Mouse (Mus musculus): ENCODE measurements at regions not wholly inside any gene's neighbourhood (a gene's known extent, or its start where the extent isn't known, plus 50 kb on each side); places are given as distances from the start of the nearest gene placed in this dataset.

DNA sequence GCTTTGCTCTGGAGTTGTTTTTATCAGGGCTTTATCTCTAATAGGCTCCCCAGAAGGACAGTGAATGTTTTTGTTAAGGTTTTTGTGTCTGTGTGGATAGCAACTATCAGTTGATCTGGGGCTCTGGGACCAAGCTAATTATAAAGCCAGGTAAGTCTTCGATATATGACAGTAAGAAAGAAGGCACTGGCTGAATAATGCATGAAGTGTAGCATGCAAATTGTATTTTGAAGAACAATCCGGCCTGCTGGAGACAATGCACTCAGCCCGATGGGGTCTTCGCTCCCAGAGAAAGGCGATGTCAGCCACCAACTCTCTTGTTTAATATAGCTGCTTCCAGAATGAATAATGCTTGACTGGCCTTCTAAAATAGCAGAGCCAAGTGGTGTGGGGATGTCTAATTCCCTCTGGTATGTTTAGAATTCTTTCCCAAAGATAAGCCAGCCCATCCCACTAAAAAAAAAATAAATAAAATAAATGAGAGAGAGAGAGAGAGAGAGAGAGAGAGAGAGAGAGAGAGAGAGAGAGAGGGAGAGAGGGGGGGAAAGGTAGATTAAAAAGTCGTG is 68.6 kb downstream of the Dad1 start:
- WGBS, result 68% methylated on average over 6 of the region's 6 CpGs
- no peaks in the 10 kb centered on the region; the same call in 1 of the 2 replicates for H3K27me3 ChIP-seq
- no peak for ATAC-seq (ENCODE audit: insufficient number of reproducible peaks, low FRiP score, low TSS enrichment, low read depth)
- H3K36me3 ChIP-seq, result no peaks in the 10 kb centered on the region
- H3K9ac ChIP-seq, result no peak overlapping the region
- H3K9me3 ChIP-seq (replicated peaks), result no peaks in the 10 kb centered on the region
- no peak overlapping the region for H3K4me3 ChIP-seq (replicated peaks)
- H3K4me2 ChIP-seq (replicated peaks), result no peak overlapping the region
- H3K27ac ChIP-seq (replicated peaks), result no peak overlapping the region
- H3K4me1 ChIP-seq, result no peaks in the 10 kb centered on the region

- no peak for ATAC-seq (ENCODE audit: insufficient number of reproducible peaks, low FRiP score, low TSS enrichment, low read depth)
- H3K36me3 ChIP-seq, result no peaks in the 10 kb centered on the region
- no peaks in the 10 kb centered on the region for H3K4me1 ChIP-seq
- H3K4me3 ChIP-seq (replicated peaks), result no peak overlapping the region
- no peaks in the 10 kb centered on the region; the same call in 1 of the 2 replicates for H3K27me3 ChIP-seq
- 78% methylated on average over 3 of the region's 3 CpGs for WGBS
- no peak overlapping the region for H3K9ac ChIP-seq
- H3K4me2 ChIP-seq (replicated peaks), result no peak overlapping the region
- H3K9me3 ChIP-seq (replicated peaks), result no peaks in the 10 kb centered on the region
- H3K27ac ChIP-seq (replicated peaks), result no peak overlapping the region
These were observed 70.0 kb downstream of the Dad1 start for GRCm38 (mm10) chr14:54183873-54184272.

- no peak overlapping the region for H3K4me3 ChIP-seq (replicated peaks)
- H3K9me3 ChIP-seq (replicated peaks), result no peaks in the 10 kb centered on the region
- no peaks in the 10 kb centered on the region for H3K4me1 ChIP-seq
- H3K27me3 ChIP-seq, result no peaks in the 10 kb centered on the region; the same call in 1 of the 2 replicates
- H3K27ac ChIP-seq (replicated peaks), result no peak overlapping the region
- H3K4me2 ChIP-seq (replicated peaks), result no peak overlapping the region
- ATAC-seq (ENCODE audit: insufficient number of reproducible peaks, low FRiP score, low TSS enrichment, low read depth), result no peak
- H3K9ac ChIP-seq, result no peak overlapping the region
- no peaks in the 10 kb centered on the region for H3K36me3 ChIP-seq
- 73% methylated on average over 10 of the region's 10 CpGs for WGBS
These were observed 71.1 kb downstream of the Dad1 start for GRCm38 (mm10) chr14:54182838-54183237.

DNA sequence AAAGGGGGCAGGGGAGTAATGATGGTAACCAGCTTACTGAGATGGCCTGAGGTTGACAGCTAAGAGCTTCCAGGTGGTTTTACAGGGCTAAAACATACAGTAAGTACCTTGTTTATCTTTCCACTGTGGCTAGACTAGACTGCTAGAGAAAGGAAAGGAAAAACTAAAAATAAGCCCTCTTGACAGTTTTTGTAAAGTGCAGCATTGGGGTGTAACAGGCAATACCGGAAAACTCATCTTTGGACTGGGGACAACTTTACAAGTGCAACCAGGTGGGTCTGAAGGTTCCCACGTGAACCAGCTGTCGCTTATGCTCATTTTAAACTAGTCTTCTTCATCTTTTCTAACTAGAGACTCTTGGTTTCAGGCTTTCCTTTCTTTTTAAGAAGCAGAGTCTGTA is 72.6 kb downstream of the Dad1 start:
- H3K4me1 ChIP-seq, result no peaks in the 10 kb centered on the region
- H3K36me3 ChIP-seq, result no peaks in the 10 kb centered on the region
- no peak overlapping the region for H3K27ac ChIP-seq (replicated peaks)
- no peak for ATAC-seq (ENCODE audit: insufficient number of reproducible peaks, low FRiP score, low TSS enrichment, low read depth)
- 74% methylated on average over 3 of the region's 3 CpGs for WGBS
- H3K9ac ChIP-seq, result no peak overlapping the region
- H3K4me3 ChIP-seq (replicated peaks), result no peak overlapping the region
- H3K9me3 ChIP-seq (replicated peaks), result no peaks in the 10 kb centered on the region
- no peak overlapping the region for H3K4me2 ChIP-seq (replicated peaks)
- H3K27me3 ChIP-seq, result no peaks in the 10 kb centered on the region; the same call in 1 of the 2 replicates

GRCm38 (mm10) chr14:54180754-54181153 is 73.2 kb downstream of the Dad1 start:
- Histone ChIP-seq H3K4me3 (replicated peaks) (no peak overlapping the region), H3K4me1 (no peaks in the 10 kb centered on the region), H3K36me3 (no peaks in the 10 kb centered on the region), H3K4me2 (replicated peaks) (no peak overlapping the region), H3K27me3 (no peaks in the 10 kb centered on the region; the same call in 1 of the 2 replicates), H3K27ac (replicated peaks) (no peak overlapping the region), H3K9me3 (replicated peaks) (no peaks in the 10 kb centered on the region), H3K9ac (no peak overlapping the region)
- no peak for ATAC-seq (ENCODE audit: insufficient number of reproducible peaks, low FRiP score, low TSS enrichment, low read depth)
- WGBS, result 74% methylated on average over 3 of the region's 3 CpGs

DNA sequence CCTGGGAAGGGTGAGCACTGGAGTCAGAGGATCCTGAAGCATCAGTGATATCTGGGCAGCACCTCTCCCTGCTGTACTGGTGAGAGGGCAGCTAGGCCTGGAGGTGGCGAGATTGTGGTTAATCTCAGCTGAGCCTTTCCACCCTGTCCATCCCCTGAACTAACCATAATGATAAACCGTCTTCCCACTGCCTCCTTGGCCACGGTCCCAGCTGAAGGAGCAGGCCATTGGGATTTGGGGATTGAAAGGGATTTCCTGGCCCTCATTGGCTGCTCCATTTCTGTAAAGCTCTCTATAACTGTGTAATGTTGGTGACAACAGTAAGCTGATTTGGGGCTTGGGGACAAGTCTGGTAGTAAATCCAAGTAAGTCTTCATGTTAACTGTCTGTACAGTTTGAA is 73.6 kb downstream of the Dad1 start:
- no peak for ATAC-seq (ENCODE audit: insufficient number of reproducible peaks, low FRiP score, low TSS enrichment, low read depth)
- Histone ChIP-seq H3K4me3 (replicated peaks) (no peak overlapping the region), H3K9ac (no peak overlapping the region), H3K4me2 (replicated peaks) (no peak overlapping the region), H3K27me3 (no peaks in the 10 kb centered on the region; the same call in 1 of the 2 replicates), H3K36me3 (no peaks in the 10 kb centered on the region), H3K4me1 (no peaks in the 10 kb centered on the region), H3K27ac (replicated peaks) (no peak overlapping the region), H3K9me3 (replicated peaks) (no peaks in the 10 kb centered on the region)
- WGBS, result 54% methylated on average over 3 of the region's 3 CpGs

DNA sequence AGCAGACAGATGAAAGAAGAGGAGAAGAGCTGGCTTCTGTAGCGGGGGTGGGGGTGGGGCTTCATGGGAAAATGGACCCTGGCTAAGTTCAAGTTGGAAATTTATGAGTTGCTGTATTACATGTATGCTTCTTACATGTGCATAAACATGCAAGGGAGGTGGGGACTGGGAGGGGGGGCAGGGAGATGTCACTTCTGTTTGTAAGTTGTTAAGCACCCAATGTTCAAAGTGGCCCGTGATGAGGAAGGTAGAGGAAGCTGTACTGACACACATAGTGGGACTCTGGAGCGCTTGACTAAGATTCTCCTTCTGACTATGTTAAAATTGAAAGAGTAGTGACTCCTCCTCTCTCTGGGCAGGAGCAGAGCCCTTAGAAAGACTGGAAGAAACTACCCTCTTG is 75.0 kb downstream of the Dad1 start:
- no peak overlapping the region for H3K4me3 ChIP-seq (replicated peaks)
- no peak overlapping the region for H3K4me2 ChIP-seq (replicated peaks)
- H3K9ac ChIP-seq, result no peak overlapping the region
- H3K27ac ChIP-seq (replicated peaks), result no peak overlapping the region
- 86% methylated on average over 3 of the region's 3 CpGs for WGBS
- no peaks in the 10 kb centered on the region for H3K9me3 ChIP-seq (replicated peaks)
- no peaks in the 10 kb centered on the region for H3K4me1 ChIP-seq
- no peak for ATAC-seq (ENCODE audit: insufficient number of reproducible peaks, low FRiP score, low TSS enrichment, low read depth)
- H3K27me3 ChIP-seq, result no peaks in the 10 kb centered on the region; the same call in 1 of the 2 replicates
- H3K36me3 ChIP-seq, result no peaks in the 10 kb centered on the region

- Histone ChIP-seq H3K27me3 (no peaks in the 10 kb centered on the region; the same call in 1 of the 2 replicates), H3K9me3 (replicated peaks) (no peaks in the 10 kb centered on the region), H3K36me3 (no peaks in the 10 kb centered on the region), H3K4me3 (replicated peaks) (no peak overlapping the region), H3K4me1 (no peaks in the 10 kb centered on the region), H3K27ac (replicated peaks) (no peak overlapping the region), H3K4me2 (replicated peaks) (no peak overlapping the region), H3K9ac (no peak overlapping the region)
- ATAC-seq (ENCODE audit: insufficient number of reproducible peaks, low FRiP score, low TSS enrichment, low read depth), result no peak
- 78% methylated on average over 14 of the region's 14 CpGs for WGBS
These were observed 77.4 kb downstream of the Dad1 start for GRCm38 (mm10) chr14:54176469-54176868.

DNA sequence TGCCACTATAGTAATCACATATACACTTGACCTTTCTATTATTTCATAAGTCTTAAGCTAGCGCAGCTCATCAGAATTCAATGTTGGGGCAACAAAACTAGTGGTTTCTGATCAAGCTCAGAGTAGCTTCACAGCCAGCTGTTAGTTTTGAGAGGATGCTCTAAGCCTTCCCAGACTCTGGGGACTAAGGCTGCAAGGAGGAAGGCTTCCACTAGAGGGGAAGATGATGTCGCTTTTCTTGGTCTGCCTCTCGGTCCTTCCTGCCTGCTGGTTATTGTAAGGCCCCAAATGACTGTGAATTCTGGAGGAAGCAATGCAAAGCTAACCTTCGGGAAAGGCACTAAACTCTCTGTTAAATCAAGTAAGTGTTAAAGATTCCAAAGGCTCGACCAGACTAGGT is 78.4 kb downstream of the Dad1 start:
- no peaks in the 10 kb centered on the region for H3K36me3 ChIP-seq
- WGBS, result 75% methylated on average over 5 of the region's 5 CpGs
- H3K27ac ChIP-seq (replicated peaks), result no peak overlapping the region
- H3K9ac ChIP-seq, result no peak overlapping the region
- no peaks in the 10 kb centered on the region for H3K27me3 ChIP-seq
- ATAC-seq (ENCODE audit: insufficient number of reproducible peaks, low FRiP score, low TSS enrichment, low read depth), result no peak
- no peak overlapping the region for H3K4me3 ChIP-seq (replicated peaks)
- no peaks in the 10 kb centered on the region for H3K4me1 ChIP-seq
- H3K4me2 ChIP-seq (replicated peaks), result no peak overlapping the region
- no peaks in the 10 kb centered on the region for H3K9me3 ChIP-seq (replicated peaks)

DNA sequence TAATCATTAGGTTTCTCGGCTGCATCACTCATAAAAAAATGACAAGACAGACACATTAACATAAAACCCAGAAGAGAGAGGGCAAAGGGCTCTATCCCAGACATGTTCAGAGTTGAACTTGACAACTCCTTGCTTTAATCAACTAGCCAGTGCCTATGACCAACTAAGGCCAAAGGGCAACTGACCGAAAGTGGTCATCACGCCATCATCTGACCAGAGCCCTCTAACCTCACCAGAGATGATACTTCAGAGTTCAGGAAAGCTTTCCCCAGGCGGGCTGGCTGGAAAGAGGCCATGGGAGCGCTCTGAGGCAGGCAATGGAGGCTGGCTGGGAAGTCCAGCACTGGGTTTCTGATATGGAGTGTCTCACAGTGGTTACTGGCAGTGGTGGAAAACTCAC is 80.6 kb downstream of the Dad1 start:
- Histone ChIP-seq H3K27ac (replicated peaks) (no peak overlapping the region), H3K4me3 (replicated peaks) (no peak overlapping the region), H3K27me3 (no peaks in the 10 kb centered on the region), H3K4me1 (no peaks in the 10 kb centered on the region), H3K36me3 (no peaks in the 10 kb centered on the region), H3K4me2 (replicated peaks) (no peak overlapping the region), H3K9me3 (replicated peaks) (no peaks in the 10 kb centered on the region), H3K9ac (no peak overlapping the region)
- ATAC-seq (ENCODE audit: insufficient number of reproducible peaks, low FRiP score, low TSS enrichment, low read depth), result no peak
- 77% methylated on average over 5 of the region's 5 CpGs for WGBS

DNA sequence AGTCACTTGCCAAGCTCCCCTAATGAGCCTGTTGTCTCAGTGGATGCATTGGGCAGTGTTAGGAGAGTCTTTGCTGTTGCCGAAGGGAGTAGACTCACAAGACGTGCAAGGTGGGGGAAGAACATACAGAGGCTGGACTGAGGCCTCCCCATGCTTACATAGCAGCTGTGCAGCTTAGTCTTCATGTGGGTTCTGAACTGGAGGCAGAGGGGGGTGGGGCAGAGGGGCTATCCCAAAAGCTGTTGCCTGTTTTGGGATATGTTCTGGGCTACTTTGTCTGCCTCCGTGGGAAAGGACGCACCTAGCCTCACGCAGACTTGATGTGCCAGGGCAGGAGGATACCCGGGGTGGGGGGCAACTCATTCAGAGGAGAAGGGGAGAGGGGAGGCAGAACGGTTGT is 84.7 kb downstream of the Dad1 start:
- H3K36me3 ChIP-seq, result no peaks in the 10 kb centered on the region
- no peak overlapping the region for H3K27ac ChIP-seq (replicated peaks)
- H3K9me3 ChIP-seq (replicated peaks), result no peaks in the 10 kb centered on the region
- no peak overlapping the region for H3K4me2 ChIP-seq (replicated peaks)
- no peak overlapping the region for H3K4me3 ChIP-seq (replicated peaks)
- no peaks in the 10 kb centered on the region for H3K4me1 ChIP-seq
- no peak for ATAC-seq (ENCODE audit: insufficient number of reproducible peaks, low FRiP score, low TSS enrichment, low read depth)
- no peak overlapping the region for H3K9ac ChIP-seq
- WGBS, result 85% methylated on average over 7 of the region's 7 CpGs
- H3K27me3 ChIP-seq, result no peaks in the 10 kb centered on the region

DNA sequence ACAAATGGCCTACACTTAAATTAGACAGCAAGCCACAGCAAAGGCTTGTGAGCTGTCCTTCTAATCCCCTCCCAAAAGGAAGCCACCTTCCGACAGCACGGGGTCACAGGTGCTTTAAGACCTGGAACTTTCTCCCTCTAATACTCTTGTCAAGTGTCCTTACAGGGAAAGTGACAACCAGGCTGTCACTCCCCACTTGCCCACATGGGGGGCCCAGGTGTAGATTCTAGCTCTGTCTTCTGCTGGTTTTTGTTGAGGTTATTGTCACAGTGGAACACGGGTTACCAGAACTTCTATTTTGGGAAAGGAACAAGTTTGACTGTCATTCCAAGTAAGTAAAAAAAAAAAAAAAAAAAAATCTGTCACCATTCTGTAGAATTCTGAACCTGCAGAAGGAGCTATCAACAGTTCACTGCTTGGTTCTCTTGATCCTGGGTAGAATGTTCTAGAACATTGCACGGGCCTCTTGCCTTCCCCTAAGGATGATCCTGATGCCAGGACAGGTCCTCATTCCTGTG is 85.4 kb downstream of the Dad1 start:
- H3K4me3 ChIP-seq (replicated peaks), result no peak overlapping the region
- no peaks in the 10 kb centered on the region for H3K9me3 ChIP-seq (replicated peaks)
- no peak overlapping the region for H3K9ac ChIP-seq
- WGBS, result 62% methylated on average over 4 of the region's 4 CpGs
- ATAC-seq (ENCODE audit: insufficient number of reproducible peaks, low FRiP score, low TSS enrichment, low read depth), result no peak
- H3K4me1 ChIP-seq, result no peaks in the 10 kb centered on the region
- no peaks in the 10 kb centered on the region for H3K36me3 ChIP-seq
- H3K4me2 ChIP-seq (replicated peaks), result no peak overlapping the region
- no peaks in the 10 kb centered on the region for H3K27me3 ChIP-seq
- no peak overlapping the region for H3K27ac ChIP-seq (replicated peaks)

Data from embryonic facial prominence, embryonic 15.5 days (tissue).